Mouse (Mus musculus) limb, embryonic 14.5 days (tissue): ENCODE data around the gene Rnf169. TPM values are rescaled to one million over a fixed set of nuclear protein-coding genes. Genes with fewer than 3 reads are reported as not detected.

Experiments used
- ATAC-seq: fragments of 200-750 bp; cut with Nextera tagmentation; 2 replicates; pipeline ENCODE4 v1.8.0; 2017; ENCODE audit warnings: low read depth, moderate number of reproducible peaks, moderate TSS enrichment; ENCODE audit not compliant: low FRiP score
- DNase-seq: peaks from one replicate; pipeline ENCODE4 v3.0.0-alpha.2; 2015; ENCODE audit warnings: low spot score
- H3K27ac ChIP-seq: fragments of 300-500 bp; sonication (generic); replicated peaks from 2 replicates; pipeline ENCODE4 v1.5.1; 2014; ENCODE audit warnings: low read depth, mild to moderate bottlenecking, low read length, moderate library complexity, mixed read lengths
- H3K27me3 ChIP-seq: fragments of 300-500 bp; sonication (generic); 2 replicates; pipeline ENCODE4 v1.6.1; 2014; ENCODE audit warnings: low read length, mixed read lengths; ENCODE audit not compliant: control insufficient read depth, insufficient read depth
- H3K36me3 ChIP-seq: fragments of 300-500 bp; sonication (generic); 2 replicates; pipeline ENCODE4 v1.6.1; 2014; ENCODE audit warnings: mild to moderate bottlenecking, low read length, moderate library complexity, mixed read lengths; ENCODE audit not compliant: control insufficient read depth, insufficient read depth
- H3K4me1 ChIP-seq: fragments of 300-500 bp; sonication (generic); 2 replicates; pipeline ENCODE4 v1.6.1; 2014; ENCODE audit warnings: antibody characterized with exemption, low read length, mixed read lengths; ENCODE audit not compliant: control insufficient read depth, insufficient read depth
- H3K4me2 ChIP-seq: fragments of 300-500 bp; sonication (generic); replicated peaks from 2 replicates; pipeline ENCODE4 v1.6.1; 2014; ENCODE audit warnings: low read depth, mild to moderate bottlenecking, low read length, moderate library complexity; ENCODE audit not compliant: severe bottlenecking
- H3K4me3 ChIP-seq: fragments of 300-500 bp; sonication (generic); replicated peaks from 2 replicates; pipeline ENCODE4 v1.5.1; 2014; ENCODE audit warnings: low read length
- H3K9ac ChIP-seq: fragments of 300-500 bp; sonication (generic); 2 replicates; pipeline ENCODE4 v1.6.1; 2014; ENCODE audit warnings: mild to moderate bottlenecking, low read depth, low read length, moderate library complexity; ENCODE audit not compliant: severe bottlenecking
- H3K9me3 ChIP-seq: fragments of 300-500 bp; sonication (generic); 2 replicates; pipeline ENCODE4 v1.6.1; 2016; ENCODE audit warnings: low read length; ENCODE audit not compliant: control insufficient read depth
- POLR2A ChIP-seq: fragments of 200-500 bp; IDR thresholded peaks from 2 replicates; pipeline ENCODE4 v1.8.0; 2012; ENCODE audit warnings: inconsistent platforms, mild to moderate bottlenecking, moderate library complexity, borderline replicate concordance; ENCODE audit not compliant: insufficient read depth, insufficient read length; ENCODE audit errors: extremely low read depth
- WGBS: fragments of 180-500 bp; shearing (Covaris S2); extraction: QIAGEN DNeasy Blood & Tissue Kit; methylation state at CpG from one replicate; pipeline ENCODE4 v1.1.7; 2014; 5-methylcytosine and 5-hydroxymethylcytosine counted together
- polyA plus RNA-seq, 2 experiments: library from polyadenylated mRNA; depleted of rRNA in 1 of 2; stranded (reverse) in 1 of 2; unstranded in 1 of 2; fragments of >200 nt; fragmentation: Nextera tagmentation in 1 of 2; extraction: Ambion mirVana in 1 of 2; gene quantifications; 2 replicates each; pipeline versions ENCODE4 v1.2.1 to v1.2.3; 2012 to 2014

Gene Rnf169
- polyA plus RNA-seq (2012; rRNA removed) (9.7 and 10.5 TPM in 2 replicates), polyA plus RNA-seq (2014; fragmentation: Nextera tagmentation; extraction: Ambion mirVana) (7.3 and 9.6 TPM in 2 replicates)

- Histone ChIP-seq H3K4me3 (peak within 1 kb of the TSS; percentile 95), H3K27me3 (no peaks in the 10 kb centered on the region), H3K27ac (peak within 1 kb of the TSS; percentile 98), H3K4me1 (peaks cover 7% of the 10 kb centered on the region), H3K36me3 (no peaks in the 10 kb centered on the region), H3K4me2 (peak within 1 kb of the TSS; percentile 68), H3K9me3 (no peaks in the 10 kb centered on the region), H3K9ac (peak within 1 kb of the TSS; percentile 97)
- ATAC-seq (peak; percentile 95), DNase-seq (peak; percentile 94)
- under 1% methylated on average over 30 of the region's 55 CpGs for WGBS
- TF ChIP-seq POLR2A = peak; percentile 96; the same call in 1 of the 2 replicates
Measured at GRCm38 (mm10) chr7:99980132-99980591, at the start of gene Rnf169. Gene Rnf169, minus strand, starts transcription at chr7:99980448.

- TF ChIP-seq POLR2A = no peak
- no peaks in the 10 kb centered on the region for H3K27me3 ChIP-seq
- 35% methylated on average over 3 of the region's 3 CpGs for WGBS
- H3K4me3 ChIP-seq = no peak overlapping the region
- no peak overlapping the region for H3K9ac ChIP-seq
- H3K36me3 ChIP-seq = no peaks in the 10 kb centered on the region
- H3K4me2 ChIP-seq = no peak overlapping the region
- DNase-seq (no peak), ATAC-seq (no peak)
- no peak overlapping the region for H3K27ac ChIP-seq
- H3K9me3 ChIP-seq = no peaks in the 10 kb centered on the region
- no peaks in the 10 kb centered on the region for H3K4me1 ChIP-seq
Measured at GRCm38 (mm10) chr7:100029307-100029706, 49.1 kb upstream of the Rnf169 start.

- no peak overlapping the region for H3K9ac ChIP-seq
- no peaks in the 10 kb centered on the region for H3K27me3 ChIP-seq
- TF ChIP-seq POLR2A = no peak
- H3K4me3 ChIP-seq = no peak overlapping the region
- no peaks in the 10 kb centered on the region for H3K4me1 ChIP-seq
- 63% methylated on average over 5 of the region's 5 CpGs for WGBS
- no peak overlapping the region for H3K4me2 ChIP-seq
- no peak overlapping the region for H3K27ac ChIP-seq
- H3K9me3 ChIP-seq = no peaks in the 10 kb centered on the region
- ATAC-seq (no peak), DNase-seq (no peak)
- no peaks in the 10 kb centered on the region for H3K36me3 ChIP-seq
Measured at GRCm38 (mm10) chr7:100027353-100027752, 47.1 kb upstream of the Rnf169 start.

- ATAC-seq (no peak), DNase-seq (no peak)
- Histone ChIP-seq H3K27me3 (no peaks in the 10 kb centered on the region), H3K4me3 (no peak overlapping the region), H3K4me2 (no peak overlapping the region), H3K9ac (no peak overlapping the region), H3K9me3 (no peaks in the 10 kb centered on the region), H3K27ac (no peak overlapping the region), H3K4me1 (no peaks in the 10 kb centered on the region), H3K36me3 (no peaks in the 10 kb centered on the region)
- WGBS = 87% methylated on average over 8 of the region's 8 CpGs
- no peak for TF ChIP-seq POLR2A
Measured at GRCm38 (mm10) chr7:100017056-100017455, 36.8 kb upstream of the Rnf169 start.

- TF ChIP-seq POLR2A = no peak
- Histone ChIP-seq H3K36me3 (no peaks in the 10 kb centered on the region), H3K27ac (no peak overlapping the region), H3K9ac (no peak overlapping the region), H3K4me3 (no peak overlapping the region), H3K4me1 (no peaks in the 10 kb centered on the region), H3K9me3 (no peaks in the 10 kb centered on the region), H3K27me3 (no peaks in the 10 kb centered on the region), H3K4me2 (no peak overlapping the region)
- 69% methylated on average over 8 of the region's 8 CpGs for WGBS
- DNase-seq (no peak), ATAC-seq (no peak)
Measured at GRCm38 (mm10) chr7:100014123-100014600, 33.9 kb upstream of the Rnf169 start.

GRCm38 (mm10) chr7:100012515-100012914 is 32.3 kb upstream of the Rnf169 start:
- H3K27ac ChIP-seq = no peak overlapping the region
- no peaks in the 10 kb centered on the region for H3K4me1 ChIP-seq
- H3K9me3 ChIP-seq = no peaks in the 10 kb centered on the region
- no peak overlapping the region for H3K4me3 ChIP-seq
- TF ChIP-seq POLR2A = no peak
- DNase-seq (no peak), ATAC-seq (no peak)
- WGBS = 22% methylated on average over 6 of the region's 6 CpGs
- no peak overlapping the region for H3K9ac ChIP-seq
- no peaks in the 10 kb centered on the region for H3K36me3 ChIP-seq
- peaks cover 11% of the 10 kb centered on the region; the same call in 1 of the 2 replicates for H3K27me3 ChIP-seq
- no peak overlapping the region for H3K4me2 ChIP-seq
